Mouse (Mus musculus) layer of hippocampus, adult 8-10 months (tissue): ENCODE results near the gene Tox3. TPM values are rescaled to one million over a fixed set of nuclear protein-coding genes. Genes with fewer than 3 reads are reported as not detected.

Experiments used
- DNase-seq, 2 experiments: peaks; one replicate each; pipeline ENCODE4 v3.0.0; 2022; ENCODE audit warnings: low spot score in 2 of 2
- total RNA-seq, 4 experiments: library from RNA; stranded (reverse); gene quantifications; 2 replicates each; pipeline ENCODE4 v1.2.4; 2022

Tox3 gene
- total RNA-seq, 4 experiments from 2014 or later, result 10.6 to 14.8 (median 12.6) TPM

DNA sequence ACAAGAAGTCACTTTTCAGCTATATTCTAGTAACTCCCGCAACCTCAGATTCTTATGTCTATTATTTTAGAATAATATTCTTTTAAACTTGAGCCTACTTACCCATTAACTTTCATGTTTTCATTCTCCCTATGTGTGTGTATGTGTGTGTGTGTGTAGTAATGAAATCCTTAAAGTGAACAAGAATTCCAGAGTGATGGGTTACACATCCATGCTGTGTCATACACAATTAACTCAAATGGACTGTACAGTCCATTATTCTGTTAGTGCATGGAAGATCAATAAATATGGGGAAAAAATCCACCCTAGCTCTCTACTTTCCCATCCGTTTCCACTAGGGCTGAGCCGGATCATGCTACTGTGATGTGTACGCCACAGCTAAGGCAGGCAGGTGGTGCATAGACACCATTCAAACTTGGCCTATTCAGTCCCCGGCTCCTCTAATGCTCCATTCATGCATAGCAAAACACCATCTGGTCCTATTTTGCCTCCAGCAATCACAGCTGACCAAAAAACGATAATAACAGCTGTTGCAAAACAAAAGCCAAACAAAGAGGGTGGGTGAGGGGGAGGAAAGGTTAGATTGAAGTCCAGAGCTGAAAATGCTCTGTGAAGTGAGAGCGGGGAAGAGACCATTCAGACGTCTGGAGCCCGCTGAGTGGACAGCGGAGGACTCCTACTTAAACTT is 103.5 kb downstream of the Tox3 start:
- DNase-seq, result peak; percentile 19 to 29

DNA sequence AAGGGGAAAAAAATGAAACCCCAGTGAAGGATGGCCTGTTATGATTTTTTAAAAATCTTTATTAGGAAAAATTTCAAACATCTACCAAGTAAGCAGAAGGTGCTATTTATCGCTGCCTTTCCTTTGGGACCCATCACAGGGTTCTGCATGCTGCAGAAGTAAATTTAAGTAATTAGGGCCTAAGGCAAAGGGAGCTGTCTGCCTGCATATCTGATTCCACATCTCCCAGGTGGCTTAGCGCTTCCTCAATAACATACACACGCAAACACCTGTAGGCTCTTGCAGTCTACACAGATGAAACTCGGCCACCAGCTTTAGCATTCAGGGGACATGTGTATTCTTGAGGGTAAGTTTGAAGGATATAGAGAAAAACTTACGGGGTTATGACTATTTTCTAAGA is 104.2 kb downstream of the Tox3 start:
- no peak for DNase-seq

DNA sequence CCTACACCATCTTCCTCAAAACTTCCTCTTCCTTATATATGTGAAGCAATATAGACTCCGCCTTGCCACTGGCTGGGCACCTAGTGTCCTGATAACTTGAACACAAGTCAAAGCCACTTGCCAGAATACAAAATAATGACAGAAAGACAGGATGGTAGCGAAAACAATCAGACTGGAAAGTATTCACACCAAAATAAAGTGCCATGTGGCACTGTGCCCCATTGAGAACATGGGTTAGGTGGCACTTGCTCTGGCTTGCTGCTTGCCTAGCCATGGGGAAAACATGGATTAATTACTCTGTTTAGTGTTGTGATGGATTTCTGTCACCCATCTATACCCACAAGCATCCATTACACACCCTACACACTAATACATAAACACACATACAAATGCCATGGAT is 105.8 kb downstream of the Tox3 start:
- DNase-seq, result no peak

DNA sequence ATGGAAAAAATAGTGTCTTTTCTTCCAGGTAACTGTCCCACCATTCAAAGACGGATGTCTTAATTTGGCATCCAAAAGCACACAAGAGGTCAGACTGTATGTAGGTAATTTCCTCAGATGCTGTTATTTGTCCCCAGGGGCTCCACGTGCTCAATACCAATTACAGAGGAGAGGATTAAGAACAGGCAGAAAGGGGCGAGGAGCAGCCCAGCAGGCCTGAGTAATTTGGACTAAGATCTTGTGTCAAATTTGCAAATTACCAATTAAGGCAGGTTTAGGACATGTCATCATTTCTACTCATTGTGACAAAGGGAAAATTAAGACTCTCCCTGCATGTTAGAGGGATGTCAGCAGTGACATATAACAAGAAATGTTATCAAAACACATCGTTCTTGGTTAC is 106.7 kb downstream of the Tox3 start:
- no peak for DNase-seq

DNA sequence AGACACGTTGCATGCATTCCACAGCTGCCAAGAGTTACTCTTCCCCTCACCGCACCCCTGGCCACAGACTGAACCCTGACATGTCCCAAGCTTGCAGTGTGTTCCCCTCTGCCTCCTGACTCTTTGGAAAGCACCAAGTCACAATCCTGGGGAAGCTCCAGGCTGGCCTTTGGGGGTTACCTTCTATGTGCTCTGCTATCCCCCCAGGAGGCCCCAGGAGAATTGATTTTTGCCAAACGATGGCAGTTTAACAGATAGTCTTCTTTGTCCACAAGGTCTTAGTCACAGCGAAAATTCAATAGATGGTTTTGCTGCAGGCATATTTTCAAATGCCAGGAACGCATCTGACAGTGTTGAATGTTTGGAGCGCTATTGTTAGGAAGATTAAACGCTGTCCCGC is 115.6 kb downstream of the Tox3 start:
- no peak for DNase-seq

DNA sequence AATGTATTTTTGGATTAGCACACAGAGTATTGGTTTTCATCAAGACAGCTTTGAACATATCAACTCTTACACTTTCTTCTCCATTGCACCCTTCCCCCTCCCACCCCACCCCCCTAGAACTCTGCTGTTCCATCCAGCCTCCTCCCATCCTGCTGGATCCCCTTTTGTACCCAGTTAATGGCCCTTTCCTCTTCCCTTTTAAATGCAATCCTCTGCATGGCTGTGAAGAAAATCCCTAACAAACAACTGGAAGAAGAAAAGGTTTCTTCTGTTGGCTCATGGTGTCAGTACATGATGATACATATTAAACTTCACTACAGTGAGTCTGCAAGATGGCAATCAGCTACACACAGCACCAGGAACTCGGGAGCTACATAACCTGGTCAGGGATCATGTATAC is 124.0 kb downstream of the Tox3 start:
- no peak for DNase-seq

DNA sequence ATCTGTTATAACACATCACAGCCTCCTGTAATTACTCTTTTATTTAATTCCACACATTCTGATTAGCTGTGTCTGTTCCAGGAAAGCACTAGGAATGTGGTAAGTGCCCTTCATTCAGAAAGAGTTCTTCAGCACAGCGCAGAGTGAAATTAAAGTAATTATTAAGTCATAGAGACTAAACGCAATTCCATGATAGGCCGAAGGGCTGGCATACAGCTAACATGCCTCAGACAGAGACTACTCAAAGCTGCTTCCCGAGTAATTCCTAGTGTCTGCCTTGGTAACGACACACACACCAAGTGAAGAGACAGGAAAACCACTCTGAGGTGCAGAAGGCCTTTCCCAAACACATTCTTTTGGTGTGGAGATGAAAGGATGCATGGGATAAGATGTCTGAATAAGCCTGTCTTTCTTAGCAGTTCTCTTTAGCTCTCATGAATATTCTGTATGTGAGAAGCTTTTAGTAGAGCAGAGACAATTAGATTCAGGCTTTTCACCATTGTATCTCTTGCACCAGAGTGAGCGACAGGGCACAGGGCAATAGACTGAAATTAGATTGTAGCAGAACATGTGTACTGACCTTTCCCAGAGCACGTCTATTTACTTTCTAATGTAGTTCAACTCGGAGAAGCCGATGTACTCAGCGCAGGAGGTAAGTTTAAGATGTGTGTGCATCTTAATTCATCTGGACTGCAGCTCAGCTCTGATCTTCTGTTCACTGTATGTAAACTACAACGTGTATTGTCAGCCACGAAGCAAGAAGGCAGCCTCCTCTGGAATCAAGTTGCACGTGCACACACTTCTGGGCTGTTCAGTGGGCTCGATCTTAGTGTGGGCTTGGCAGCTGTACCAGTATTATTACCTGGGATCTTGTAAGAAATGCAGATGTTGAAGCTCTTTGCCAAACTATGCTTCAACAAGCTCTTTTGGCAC is 138.8 kb downstream of the Tox3 start:
- no peak for DNase-seq
